Mouse (Mus musculus): ENCODE measurements at regions not wholly inside any gene's neighbourhood (a gene's known extent, or its start where the extent isn't known, plus 50 kb on each side); places are given as distances from the start of the nearest gene placed in this dataset.
A peak's percentile ranks its signal among the peaks of the same experiment; 100 is the strongest.

GRCm38 (mm10) chr11:17603726-17604493, 346.5 kb downstream of the C1d start:
- DNase-seq (ENCODE audit: extremely low spot score in 1 of 2, low spot score in 1 of 2), result no peak

GRCm38 (mm10) chr11:17620462-17621248, 333.0 kb downstream of the Etaa1 start:
- no peak for DNase-seq (ENCODE audit: extremely low spot score in 1 of 2, low spot score in 1 of 2)

- no peak for DNase-seq (ENCODE audit: extremely low spot score in 1 of 2, low spot score in 1 of 2)
These were observed 324.0 kb downstream of the Etaa1 start for GRCm38 (mm10) chr11:17629541-17630171.

GRCm38 (mm10) chr11:17630172-17630553, 323.5 kb downstream of the Etaa1 start:
- no peak for DNase-seq (ENCODE audit: extremely low spot score in 1 of 2, low spot score in 1 of 2)

- no peak for DNase-seq (ENCODE audit: extremely low spot score in 1 of 2, low spot score in 1 of 2)
These were observed 316.5 kb downstream of the Etaa1 start for GRCm38 (mm10) chr11:17637158-17637557.

GRCm38 (mm10) chr11:17639922-17640321, 313.8 kb downstream of the Etaa1 start:
- no peak for DNase-seq (ENCODE audit: extremely low spot score in 1 of 2, low spot score in 1 of 2)

- DNase-seq (ENCODE audit: extremely low spot score in 1 of 2, low spot score in 1 of 2), result no peak
These were observed 306.2 kb downstream of the Etaa1 start for GRCm38 (mm10) chr11:17647441-17647840.

GRCm38 (mm10) chr11:17651389-17652156, 302.1 kb downstream of the Etaa1 start:
- no peak for DNase-seq (ENCODE audit: extremely low spot score in 1 of 2, low spot score in 1 of 2)

- no peak for DNase-seq (ENCODE audit: extremely low spot score in 1 of 2, low spot score in 1 of 2)
These were observed 297.8 kb downstream of the Etaa1 start for GRCm38 (mm10) chr11:17655840-17656239.

- no peak for DNase-seq (ENCODE audit: extremely low spot score in 1 of 2, low spot score in 1 of 2)
These were observed 296.0 kb downstream of the Etaa1 start for GRCm38 (mm10) chr11:17657720-17658119.

- no peak for DNase-seq (ENCODE audit: extremely low spot score in 1 of 2, low spot score in 1 of 2)
These were observed 295.4 kb downstream of the Etaa1 start for GRCm38 (mm10) chr11:17658289-17658688.

GRCm38 (mm10) chr11:17658717-17659116, 295.0 kb downstream of the Etaa1 start:
- DNase-seq (ENCODE audit: extremely low spot score in 1 of 2, low spot score in 1 of 2), result no peak

GRCm38 (mm10) chr11:17663893-17664292, 289.8 kb downstream of the Etaa1 start:
- no peak for DNase-seq (ENCODE audit: extremely low spot score in 1 of 2, low spot score in 1 of 2)

GRCm38 (mm10) chr11:17665624-17666552, 287.8 kb downstream of the Etaa1 start:
- no peak for DNase-seq (ENCODE audit: extremely low spot score in 1 of 2, low spot score in 1 of 2)

- no peak for DNase-seq (ENCODE audit: extremely low spot score in 1 of 2, low spot score in 1 of 2)
These were observed 272.7 kb downstream of the Etaa1 start for GRCm38 (mm10) chr11:17680998-17681397.

GRCm38 (mm10) chr11:17685711-17686113, 268.0 kb downstream of the Etaa1 start:
- DNase-seq (ENCODE audit: extremely low spot score in 1 of 2, low spot score in 1 of 2), result peak; percentile 10

GRCm38 (mm10) chr11:17686806-17687205, 266.9 kb downstream of the Etaa1 start:
- DNase-seq (ENCODE audit: extremely low spot score in 1 of 2, low spot score in 1 of 2), result no peak

GRCm38 (mm10) chr11:17694145-17694544, 259.5 kb downstream of the Etaa1 start:
- no peak for DNase-seq (ENCODE audit: extremely low spot score in 1 of 2, low spot score in 1 of 2)

- DNase-seq (ENCODE audit: extremely low spot score in 1 of 2, low spot score in 1 of 2), result no peak
These were observed 244.9 kb downstream of the Etaa1 start for GRCm38 (mm10) chr11:17708769-17709168.
